Mouse (Mus musculus) cerebellum, adult 2 months (tissue): ENCODE results near the gene Actb.

Source experiments
- CTCF ChIP-seq: fragments of 200-500 bp; IDR thresholded peaks from 2 replicates; pipeline ENCODE4 v1.5.1; 2011; ENCODE audit warnings: low read depth, mild to moderate bottlenecking, control low read depth, low read length, moderate library complexity, borderline replicate concordance; ENCODE audit not compliant: insufficient read depth
- POLR2A ChIP-seq: fragments of 200-500 bp; IDR thresholded peaks from 2 replicates; pipeline ENCODE4 v1.6.1; 2011; ENCODE audit warnings: low read length, control low read depth, borderline replicate concordance; ENCODE audit not compliant: insufficient read depth

GRCm38 (mm10) chr5:142856408-142856807 lies 50.1 kb downstream of the Actb start:
- TF ChIP-seq POLR2A, result no peak
- peak; percentile 3; the same call in 1 of the 2 replicates for TF ChIP-seq CTCF
